Comparison of ENCODE assay signal across 16 mouse cellular contexts in the genomic region with DNA sequence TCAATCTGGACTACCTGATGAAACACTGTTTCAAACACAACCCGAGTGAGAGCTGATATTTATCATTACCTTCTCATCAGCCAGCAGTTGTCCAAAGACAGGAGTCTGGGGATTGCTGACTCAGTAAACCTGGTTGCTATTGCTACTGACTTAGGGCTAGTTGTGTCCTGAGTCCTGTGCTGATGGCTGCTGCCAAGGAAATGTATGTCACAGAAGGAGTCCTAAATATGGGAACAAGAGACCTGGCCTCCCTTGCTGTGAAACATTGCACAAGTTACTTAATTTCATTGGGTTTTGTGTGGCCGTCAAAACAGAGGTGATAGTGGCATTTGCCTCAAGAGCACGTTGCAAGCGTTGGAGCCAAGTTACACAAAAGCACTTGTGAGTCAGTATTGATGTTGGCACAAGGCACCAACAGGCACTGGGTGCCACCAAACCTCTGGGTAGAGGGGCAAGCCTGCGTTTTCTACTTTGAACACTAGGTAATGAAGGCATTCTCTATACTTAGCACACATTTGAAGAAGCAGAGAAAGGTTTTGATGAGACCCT. TPM values are rescaled to one million over a fixed set of nuclear protein-coding genes. Genes with fewer than 3 reads are reported as not detected.
A peak's percentile ranks its signal among the peaks of the same experiment; 100 is the strongest.
DNase-seq lines count a peak whose midpoint lies in the region; ATAC-seq and TF ChIP-seq lines count a peak whose summit lies in the region.
"Had no signal": no experiment of that assay in that cellular context is flagged by ENCODE, and none has a peak within 500 bp of the region (broad histone marks: within the 10 kb centered on the region; RNA-seq: fewer than 3 reads in every experiment).

No protein-coding gene starts in this region.

- H3K9me3 ChIP-seq in lung, postnatal 0 days (ENCODE audit: low read length): no peaks in the 10 kb centered on the region
- H3K9me3 ChIP-seq: embryonic facial prominence, embryonic 12.5 days; forebrain, embryonic 12.5 days; heart, embryonic 13.5 days; hindbrain, embryonic 15.5 days had no signal

- H3K4me3 ChIP-seq in lung, postnatal 0 days (ENCODE audit: low read depth, low read length): no peak overlapping the region
- H3K4me3 ChIP-seq: embryonic facial prominence, embryonic 12.5 days; forebrain, embryonic 12.5 days; heart, embryonic 13.5 days; hindbrain, embryonic 15.5 days had no signal

- H3K9ac ChIP-seq in lung, postnatal 0 days (replicated peaks; ENCODE audit: low read depth): no peak overlapping the region
- H3K9ac ChIP-seq: embryonic facial prominence, embryonic 12.5 days; forebrain, embryonic 12.5 days; heart, embryonic 13.5 days; hindbrain, embryonic 15.5 days had no signal

- no peak overlapping the region for H3K27ac ChIP-seq in lung, postnatal 0 days (ENCODE audit: low read length)
- H3K27ac ChIP-seq: embryonic facial prominence, embryonic 12.5 days; forebrain, embryonic 12.5 days; heart, embryonic 13.5 days; hindbrain, embryonic 15.5 days had no signal

- H3K4me2 ChIP-seq in lung, postnatal 0 days (replicated peaks; ENCODE audit: low read depth, low read length): no peak overlapping the region
- H3K4me2 ChIP-seq: embryonic facial prominence, embryonic 12.5 days; forebrain, embryonic 12.5 days; heart, embryonic 13.5 days; hindbrain, embryonic 15.5 days had no signal

- no peaks in the 10 kb centered on the region for H3K27me3 ChIP-seq in lung, postnatal 0 days (replicated peaks; ENCODE audit: insufficient read depth, low read length)
- H3K27me3 ChIP-seq: embryonic facial prominence, embryonic 12.5 days; forebrain, embryonic 12.5 days; heart, embryonic 13.5 days; hindbrain, embryonic 15.5 days had no signal

- H3K4me1 ChIP-seq in lung, postnatal 0 days (ENCODE audit: insufficient read depth, low read depth, low read length): no peaks in the 10 kb centered on the region
- H3K4me1 ChIP-seq: embryonic facial prominence, embryonic 12.5 days; forebrain, embryonic 12.5 days had no signal

- peak; percentile 81 for DNase-seq in heart, adult 11 months
- DNase-seq in heart, adult 8-10 months (ENCODE audit: low spot score): no peak
- peak; percentile 19 for DNase-seq in lung, postnatal 0 days (ENCODE audit: low spot score)
- no peak for DNase-seq in lung, postnatal 14 days
- DNase-seq in fat pad, adult 2 months (ENCODE audit: extremely low read depth, low read depth, low spot score): peak; percentile 59
- DNase-seq in kidney, adult 11 months: no peak
- DNase-seq: cerebellum, adult 11-12 months; cerebellum, adult 9-10 months; cerebellum, postnatal 25 days; gastrocnemius, postnatal 10 days; heart, postnatal 36 days had no signal

- peaks cover 50% of the 10 kb centered on the region for H3K36me3 ChIP-seq in lung, postnatal 0 days (ENCODE audit: insufficient read depth, low read length)

- no peak for TF ChIP-seq CTCF in lung, postnatal 0 days (IDR thresholded peaks at IDR 0.05)

- 86% methylated on average over 5 of the region's 5 CpGs for WGBS in lung, postnatal 0 days

- TF ChIP-seq EP300 in lung, postnatal 0 days (IDR thresholded peaks at IDR 0.05): no peak

- no peak for ATAC-seq in lung, postnatal 0 days
- ATAC-seq: forebrain, embryonic 16.5 days had no signal

RNA-seq across cellular contexts. Expression of a gene that starts 7.1 kb away (rescaled TPM):
- 10 to 100 TPM; 43.9 to 59.9 (median 52.8) TPM for total RNA-seq in heart, adult 8-10 months (2022)
- polyA plus RNA-seq in lung, postnatal 0 days (2015; fragmentation: Nextera tagmentation; extraction: Ambion mirVana): 11.1 and 15.8 TPM in 2 replicates

RNA-seq across cellular contexts. Expression of a gene that starts 11.0 kb away (rescaled TPM):
- total RNA-seq in heart, adult 8-10 months (2022): 10 to 100 TPM; 14.7 to 19.5 (median 16.1) TPM
- polyA plus RNA-seq in lung, postnatal 0 days (2015; fragmentation: Nextera tagmentation; extraction: Ambion mirVana): 11.4 and 11.5 TPM in 2 replicates

RNA-seq across cellular contexts. Expression of a gene that starts 44.7 kb away (rescaled TPM):
- 1 to 10 TPM in 2 of 4 experiments, under 1 TPM in 2; 0.72 to 1.8 (median 1.3) TPM for total RNA-seq in heart, adult 8-10 months (2022)
- 0.38 and 0.60 TPM in 2 replicates for polyA plus RNA-seq in lung, postnatal 0 days (2015; fragmentation: Nextera tagmentation; extraction: Ambion mirVana)

Comparison
In these comparisons a context has a peak if more than half of its experiments do, and no peak if none do; other contexts are left out.
1. DNase-seq: peak in heart, adult 11 months (single experiment), lung, postnatal 0 days (single experiment) and fat pad, adult 2 months (single experiment); none in heart, adult 8-10 months (single experiment), lung, postnatal 14 days (single experiment) and kidney, adult 11 months (single experiment).